Comparison of ENCODE assay signal across 10 mouse cellular contexts in genomic region chr9:41149079-41149676, GRCm38 (mm10). TPM values are rescaled to one million over a fixed set of nuclear protein-coding genes. Genes with fewer than 3 reads are reported as not detected.
DNase-seq lines count a peak whose midpoint lies in the region; ATAC-seq and TF ChIP-seq lines count a peak whose summit lies in the region.
"Had no signal": no experiment of that assay in that cellular context is flagged by ENCODE, and none has a peak within 500 bp of the region (broad histone marks: within the 10 kb centered on the region; RNA-seq: fewer than 3 reads in every experiment).

No protein-coding gene starts in this region.

- no peak for DNase-seq in liver
- DNase-seq in cerebellum, adult 18-20 months: peak; percentile 81 to 87
- DNase-seq in midbrain, postnatal 0 days (ENCODE audit: low spot score): peak; percentile 88
- DNase-seq in lung, postnatal 36 days: no peak
- DNase-seq in adrenal gland, adult 8-10 months: no peak
- no peak for DNase-seq in testis, postnatal 10 days (ENCODE audit: low spot score)

- no peak overlapping the region for H3K4me3 ChIP-seq in liver, embryonic 12.5 days
- no peak overlapping the region for H3K4me3 ChIP-seq in forebrain, embryonic 16.5 days (replicated peaks; ENCODE audit: low read length)
- no peak overlapping the region for H3K4me3 ChIP-seq in midbrain, postnatal 0 days (ENCODE audit: low read depth, low read length)
- H3K4me3 ChIP-seq: limb, embryonic 13.5 days; midbrain, embryonic 12.5 days had no signal

- peaks cover 61% of the 10 kb centered on the region for H3K4me1 ChIP-seq in liver, embryonic 12.5 days
- H3K4me1 ChIP-seq in forebrain, embryonic 16.5 days (replicated peaks; ENCODE audit: control insufficient read depth, insufficient read depth, low read length): peaks cover 34% of the 10 kb centered on the region
- peaks cover 3% of the 10 kb centered on the region; the same call in 1 of the 2 replicates for H3K4me1 ChIP-seq in midbrain, postnatal 0 days (ENCODE audit: insufficient read depth, low read length)

- WGBS in liver, embryonic 12.5 days (ENCODE audit: insufficient replicate concordance): 52% methylated on average over 6 of the region's 6 CpGs
- 48% methylated on average over 6 of the region's 6 CpGs for WGBS in forebrain, embryonic 16.5 days
- WGBS in midbrain, postnatal 0 days: 61% methylated on average over 6 of the region's 6 CpGs

- H3K27ac ChIP-seq in liver, embryonic 12.5 days: 0 out of 2 replicates have a peak overlapping the region, but pooled peaks have one; percentile 16
- H3K27ac ChIP-seq in forebrain, embryonic 16.5 days (ENCODE audit: low read length): peak overlapping the region; percentile 67
- H3K27ac ChIP-seq in midbrain, postnatal 0 days (ENCODE audit: low read depth, low read length): 0 out of 2 replicates have a peak overlapping the region, but pooled peaks have one; percentile 12
- H3K27ac ChIP-seq: limb, embryonic 13.5 days; midbrain, embryonic 12.5 days had no signal

- no peak for TF ChIP-seq CTCF in midbrain, postnatal 0 days (IDR thresholded peaks at IDR 0.05)

- H3K27me3 ChIP-seq in liver, embryonic 12.5 days (replicated peaks): no peaks in the 10 kb centered on the region
- H3K27me3 ChIP-seq in forebrain, embryonic 16.5 days (replicated peaks; ENCODE audit: control insufficient read depth, insufficient read depth, low read length): no peaks in the 10 kb centered on the region
- H3K27me3 ChIP-seq in midbrain, postnatal 0 days (ENCODE audit: insufficient read depth, low read length): no peaks in the 10 kb centered on the region
- H3K27me3 ChIP-seq: limb, embryonic 13.5 days had no signal

- ATAC-seq in liver, embryonic 12.5 days: no peak
- ATAC-seq in forebrain, embryonic 16.5 days: peak; percentile 91
- peak; percentile 73 for ATAC-seq in midbrain, postnatal 0 days (ENCODE audit: low FRiP score)

- H3K9ac ChIP-seq in liver, embryonic 12.5 days: no peak overlapping the region
- H3K9ac ChIP-seq in forebrain, embryonic 16.5 days (replicated peaks; ENCODE audit: low read depth, low read length): no peak overlapping the region
- no peak overlapping the region for H3K9ac ChIP-seq in midbrain, postnatal 0 days (replicated peaks; ENCODE audit: low read length, poor library complexity, severe bottlenecking)
- H3K9ac ChIP-seq: limb, embryonic 13.5 days; midbrain, embryonic 12.5 days had no signal

- no peaks in the 10 kb centered on the region for H3K36me3 ChIP-seq in liver, embryonic 12.5 days
- no peaks in the 10 kb centered on the region for H3K36me3 ChIP-seq in forebrain, embryonic 16.5 days (ENCODE audit: control insufficient read depth, insufficient read depth)
- no peaks in the 10 kb centered on the region for H3K36me3 ChIP-seq in midbrain, postnatal 0 days (ENCODE audit: insufficient read depth, low read length)
- H3K36me3 ChIP-seq: limb, embryonic 13.5 days; midbrain, embryonic 12.5 days had no signal

- H3K4me2 ChIP-seq in liver, embryonic 12.5 days: no peak overlapping the region
- H3K4me2 ChIP-seq in forebrain, embryonic 16.5 days (ENCODE audit: low read length): no peak overlapping the region
- no peak overlapping the region for H3K4me2 ChIP-seq in midbrain, postnatal 0 days (ENCODE audit: low read depth, low read length, poor library complexity, severe bottlenecking)
- H3K4me2 ChIP-seq: limb, embryonic 13.5 days; midbrain, embryonic 12.5 days had no signal

- no peaks in the 10 kb centered on the region for H3K9me3 ChIP-seq in liver, embryonic 12.5 days (replicated peaks)
- no peaks in the 10 kb centered on the region for H3K9me3 ChIP-seq in forebrain, embryonic 16.5 days (ENCODE audit: control insufficient read depth, low read length)
- H3K9me3 ChIP-seq in midbrain, postnatal 0 days (ENCODE audit: low read length): no peaks in the 10 kb centered on the region
- H3K9me3 ChIP-seq: limb, embryonic 13.5 days; midbrain, embryonic 12.5 days had no signal

RNA-seq across cellular contexts. Expression of gene Ubash3b, which starts 12.3 kb away (rescaled TPM):
- 12.2 and 14.0 TPM in 2 replicates for polyA plus RNA-seq in liver, embryonic 12.5 days (2016; fragmentation: Nextera tagmentation; extraction: Ambion mirVana)
- 14.7 and 15.9 TPM in 2 replicates for polyA plus RNA-seq in forebrain, embryonic 16.5 days (2015; fragmentation: Nextera tagmentation; extraction: Ambion mirVana)
- 30.2 and 32.3 TPM in 2 replicates for total RNA-seq in midbrain, postnatal 0 days (2014; rRNA removed)
- polyA plus RNA-seq in midbrain, postnatal 0 days (2015; fragmentation: Nextera tagmentation; extraction: Ambion mirVana): 23.1 and 23.6 TPM in 2 replicates
- total RNA-seq in adrenal gland, adult 8-10 months (2022): 1 to 10 TPM; 2.0 to 2.3 (median 2.1) TPM

Comparison
In these comparisons a context has a peak if more than half of its experiments do, and no peak if none do; other contexts are left out.
1. H3K27ac ChIP-seq: peak in every context shown above with its lines; median percentile 67 in forebrain, embryonic 16.5 days; 16 in liver, embryonic 12.5 days; 12 in midbrain, postnatal 0 days.
2. DNase-seq: peak in cerebellum, adult 18-20 months (2 of 2) and midbrain, postnatal 0 days (single experiment); none in liver (single experiment), lung, postnatal 36 days (single experiment), adrenal gland, adult 8-10 months (single experiment) and testis, postnatal 10 days (single experiment).